Mouse (Mus musculus) CH12.LX (cell line): ENCODE data around the gene Fxyd5. TPM values are rescaled to one million over a fixed set of nuclear protein-coding genes. Genes with fewer than 3 reads are reported as not detected.

Experiments used
- DNase-seq: peaks from one replicate; pipeline ENCODE4 v3.0.0-alpha.2; 2013; ENCODE audit errors: extremely low read depth
- H3K27ac ChIP-seq: 2 replicates; pipeline ENCODE4 v1.5.1; 2012; ENCODE audit warnings: low read depth, mild to moderate bottlenecking, control low read depth, moderate library complexity; ENCODE audit not compliant: insufficient read depth
- H3K27me3 ChIP-seq: replicated peaks from 2 replicates; pipeline ENCODE3; 2012; ENCODE audit warnings: inconsistent platforms
- H3K36me3 ChIP-seq, 2 experiments: replicated peaks in 1 of 2; 2 replicates each; pipeline versions ENCODE3 to v1.6.1; 2012; ENCODE audit warnings: inconsistent platforms in 1 of 2, low read length in 1 of 2, mild to moderate bottlenecking in 1 of 2, mixed read lengths in 1 of 2, moderate library complexity in 1 of 2; ENCODE audit not compliant: control insufficient read depth in 1 of 2, insufficient read depth in 1 of 2
- H3K4me1 ChIP-seq, 2 experiments: 2 replicates each; pipeline ENCODE4 v1.6.1; 2012; ENCODE audit warnings: inconsistent platforms in 1 of 2, moderate library complexity in 1 of 2; ENCODE audit not compliant: insufficient read depth in 2 of 2, control insufficient read depth in 1 of 2
- H3K4me2 ChIP-seq: 2 replicates; pipeline ENCODE4 v1.6.1; 2012; ENCODE audit warnings: low read depth, mild to moderate bottlenecking, control low read depth; ENCODE audit not compliant: poor library complexity, insufficient read depth, severe bottlenecking
- H3K4me3 ChIP-seq, 3 experiments: fragments of 150-350 bp in 1 of 3; sonication (generic) in 1 of 3; replicated peaks in 1 of 3; 2 replicates each; pipeline versions ENCODE3 to v1.5.1; 2011 to 2012; ENCODE audit warnings: low read depth in 2 of 3, low read length in 2 of 3, mild to moderate bottlenecking in 2 of 3, moderate library complexity in 2 of 3, control low read depth in 1 of 3, improper control_type of control experiment in 1 of 3, inconsistent platforms in 1 of 3, mixed read lengths in 1 of 3; ENCODE audit not compliant: poor library complexity in 1 of 3
- H3K79me2 ChIP-seq: replicated peaks from 2 replicates; pipeline ENCODE4 v1.6.1; 2012; ENCODE audit warnings: mild to moderate bottlenecking, moderate library complexity; ENCODE audit not compliant: control insufficient read depth, poor library complexity, insufficient read depth, severe bottlenecking; ENCODE audit errors: extremely low read depth
- H3K9ac ChIP-seq: 2 replicates; pipeline ENCODE4 v1.6.1; 2012; ENCODE audit warnings: low read depth, mild to moderate bottlenecking, control low read depth, moderate library complexity; ENCODE audit not compliant: insufficient read depth
- H3K9me3 ChIP-seq: replicated peaks from 2 replicates; pipeline ENCODE3; 2012; ENCODE audit warnings: low read length, inconsistent platforms, mixed read lengths
- BHLHE40 ChIP-seq: IDR thresholded peaks from 2 replicates; pipeline ENCODE4 v1.6.1; 2011; ENCODE audit warnings: mild to moderate bottlenecking, low read depth, low read length, improper control_type of control experiment
- CHD2 ChIP-seq: IDR thresholded peaks from 2 replicates; pipeline ENCODE4 v1.6.1; 2011; ENCODE audit warnings: low read length, improper control_type of control experiment
- E2F4 ChIP-seq: IDR thresholded peaks from 2 replicates; pipeline ENCODE4 v1.6.1; 2011; ENCODE audit warnings: low read depth, low read length, improper control_type of control experiment; ENCODE audit not compliant: insufficient replicate concordance
- ETS1 ChIP-seq: conservative IDR thresholded peaks from 2 replicates; pipeline ENCODE4 v1.6.1; 2012; ENCODE audit warnings: low read depth, mild to moderate bottlenecking, inconsistent platforms, low read length, improper control_type of control experiment, moderate library complexity
- KAT2A ChIP-seq: IDR thresholded peaks from 2 replicates; pipeline ENCODE4 v1.6.1; 2012; ENCODE audit warnings: low read length, improper control_type of control experiment, inconsistent platforms; ENCODE audit not compliant: insufficient replicate concordance
- MAFK ChIP-seq: IDR thresholded peaks from 2 replicates; pipeline ENCODE4 v1.6.1; 2011; ENCODE audit warnings: low read length, improper control_type of control experiment; ENCODE audit not compliant: insufficient replicate concordance
- MAZ ChIP-seq: IDR thresholded peaks from 2 replicates; pipeline ENCODE4 v1.6.1; 2012; ENCODE audit warnings: low read depth, mild to moderate bottlenecking, inconsistent platforms, low read length, improper control_type of control experiment, moderate library complexity
- MXI1 ChIP-seq: IDR thresholded peaks from 2 replicates; pipeline ENCODE4 v1.6.1; 2011; ENCODE audit warnings: mild to moderate bottlenecking, low read depth, low read length, improper control_type of control experiment
- MYC ChIP-seq: IDR thresholded peaks from 2 replicates; pipeline ENCODE4 v1.6.1; 2011; ENCODE audit warnings: low read depth, mild to moderate bottlenecking, improper control_type of control experiment, low read length
- NRF1 ChIP-seq: IDR thresholded peaks from 2 replicates; pipeline ENCODE4 v1.6.1; 2014; ENCODE audit warnings: low read depth, mild to moderate bottlenecking, inconsistent platforms, low read length, improper control_type of control experiment, moderate library complexity
- POLR2A ChIP-seq: IDR thresholded peaks from 2 replicates; pipeline ENCODE4 v1.6.1; 2011; ENCODE audit warnings: low read depth, mild to moderate bottlenecking, improper control_type of control experiment, low read length
- POLR2AphosphoS2 ChIP-seq: IDR thresholded peaks from 2 replicates; pipeline ENCODE4 v1.6.1; 2011; ENCODE audit warnings: low read depth, low read length, improper control_type of control experiment
- RAD21 ChIP-seq: IDR thresholded peaks from 2 replicates; pipeline ENCODE4 v1.6.1; 2011; ENCODE audit warnings: low read depth, mild to moderate bottlenecking, low read length, improper control_type of control experiment, moderate library complexity
- SIN3A ChIP-seq: IDR thresholded peaks from 2 replicates; pipeline ENCODE4 v1.6.1; 2012; ENCODE audit warnings: low read length, improper control_type of control experiment, inconsistent platforms
- SMC3 ChIP-seq: IDR thresholded peaks from 2 replicates; pipeline ENCODE4 v1.6.1; 2011; ENCODE audit warnings: low read depth, low read length, improper control_type of control experiment
- TCF12 ChIP-seq: IDR thresholded peaks from 2 replicates; pipeline ENCODE4 v1.6.1; 2014; ENCODE audit warnings: low read depth, mild to moderate bottlenecking, inconsistent platforms, low read length, improper control_type of control experiment
- UBTF ChIP-seq: IDR thresholded peaks from 2 replicates; pipeline ENCODE4 v1.6.1; 2012; ENCODE audit warnings: low read depth, mild to moderate bottlenecking, inconsistent platforms, low read length, improper control_type of control experiment, moderate library complexity
- USF1 ChIP-seq: IDR thresholded peaks from 2 replicates; pipeline ENCODE4 v1.6.1; 2014; ENCODE audit warnings: low read depth, mild to moderate bottlenecking, inconsistent platforms, low read length, improper control_type of control experiment
- USF2 ChIP-seq: conservative IDR thresholded peaks from 2 replicates; pipeline ENCODE4 v1.6.1; 2011; ENCODE audit warnings: low read depth, low read length, improper control_type of control experiment
- ZC3H11A ChIP-seq: IDR thresholded peaks from 2 replicates; pipeline ENCODE4 v1.6.1; 2012; ENCODE audit warnings: low read depth, mild to moderate bottlenecking, inconsistent platforms, low read length, improper control_type of control experiment
- ZKSCAN1 ChIP-seq: IDR thresholded peaks from 2 replicates; pipeline ENCODE4 v1.6.1; 2012; ENCODE audit warnings: low read depth, inconsistent platforms, low read length, improper control_type of control experiment, borderline replicate concordance
- ZMIZ1 ChIP-seq: IDR thresholded peaks from 2 replicates; pipeline ENCODE4 v1.6.1; 2012; ENCODE audit warnings: low read depth, mild to moderate bottlenecking, inconsistent platforms, low read length, improper control_type of control experiment
- ZNF384 ChIP-seq: IDR thresholded peaks from 2 replicates; pipeline ENCODE4 v1.6.1; 2012; ENCODE audit warnings: low read depth, low read length, improper control_type of control experiment, inconsistent platforms
- dilution Hi-C: fragments of 300-500 bp; cut with MboI; formaldehyde crosslinking; loops from 2 replicates; pipeline ENCODE4 v1.14.3; 2020; ENCODE audit warnings: low sequenced_read_pairs; ENCODE audit not compliant: extremely low pct_unique_long_range_greater_than_20kb, extremely low pct_ligation_motif_present
- in situ Hi-C: fragments of 300-500 bp; cut with MboI; formaldehyde crosslinking; loops from 3 replicates; pipeline ENCODE4 v1.14.3; 2019; ENCODE audit warnings: low sequenced_read_pairs, low pct_ligation_motif_present, low pct_unique_long_range_greater_than_20kb, mixed read lengths
- polyA plus RNA-seq: library from polyadenylated mRNA; unstranded; fragments of >175 nt; gene quantifications from 2 replicates; pipeline ENCODE4 v1.2.1, GENCODE M21; 2012; ENCODE audit warnings: low read depth; ENCODE audit not compliant: insufficient read length
- total RNA-seq, 2 experiments: library from RNA; depleted of rRNA; stranded (reverse); fragments of 300-350 nt in 1 of 2; fragments of >200 nt in 1 of 2; gene quantifications; 2 replicates each; pipeline ENCODE4 v1.2.3; 2012 to 2014

The Fxyd5 gene
- total and polyA plus RNA-seq, 3 experiments = 43.8 to 124 (median 71.6) TPM

- Histone ChIP-seq H3K9ac (no peak overlapping the region), H3K4me1 (no peaks in the 10 kb centered on the region), H3K4me3 (no peak overlapping the region), H3K79me2 (no peaks in the 10 kb centered on the region), H3K27me3 (peaks cover 25% of the 10 kb centered on the region), H3K27ac (no peak overlapping the region), H3K36me3 (no peaks in the 10 kb centered on the region), H3K4me2 (no peak overlapping the region), H3K9me3 (peaks cover 8% of the 10 kb centered on the region)
- in situ Hi-C loops (no loop called here), dilution Hi-C loops (no loop called here)
- DNase-seq = no peak
- TF ChIP-seq MYC (no peak), POLR2AphosphoS2 (no peak), POLR2A (no peak), KAT2A (no peak), ZKSCAN1 (no peak)
These were observed 35.2 kb upstream of the Fxyd5 start for GRCm38 (mm10) chr7:31077470-31077869.

GRCm38 (mm10) chr7:31076492-31076891 is 34.2 kb upstream of the Fxyd5 start, which contains the start of gene Fxyd3:
Gene Fxyd3 (minus strand): TSS chr7:31076704.
- in situ Hi-C loops (no loop called here), dilution Hi-C loops (no loop called here)
- Histone ChIP-seq H3K9me3 (peaks cover 10% of the 10 kb centered on the region), H3K4me2 (no peak within 1 kb of the TSS), H3K4me3 (no peak within 1 kb of the TSS), H3K27ac (no peak within 1 kb of the TSS), H3K27me3 (peaks cover 31% of the 10 kb centered on the region), H3K4me1 (no peaks in the 10 kb centered on the region), H3K9ac (no peak within 1 kb of the TSS), H3K79me2 (no peaks in the 10 kb centered on the region), H3K36me3 (no peaks in the 10 kb centered on the region)
- DNase-seq = no peak
- no peak for TF ChIP-seq TCF12
- no peak for TF ChIP-seq UBTF
- TF ChIP-seq USF2 = no peak
- no peak for TF ChIP-seq E2F4
- TF ChIP-seq SIN3A = no peak
- no peak for TF ChIP-seq ZNF384
- no peak for TF ChIP-seq KAT2A
- TF ChIP-seq USF1 = no peak
- no peak for TF ChIP-seq SMC3
- no peak for TF ChIP-seq CHD2

GRCm38 (mm10) chr7:31074713-31075069 is 32.4 kb upstream of the Fxyd5 start:
- Histone ChIP-seq H3K9me3 (peaks cover 4% of the 10 kb centered on the region), H3K79me2 (no peaks in the 10 kb centered on the region), H3K4me3 (no peak overlapping the region), H3K9ac (no peak overlapping the region), H3K27me3 (peaks cover 37% of the 10 kb centered on the region), H3K36me3 (no peaks in the 10 kb centered on the region), H3K27ac (no peak overlapping the region)
- no peak for DNase-seq
- in situ Hi-C loops = no loop called here
- no peak for TF ChIP-seq USF2
- TF ChIP-seq ETS1 = no peak
- no peak for TF ChIP-seq BHLHE40
- no peak for TF ChIP-seq NRF1
- no peak for TF ChIP-seq MAFK
- TF ChIP-seq RAD21 = no peak
- no peak for TF ChIP-seq E2F4
- TF ChIP-seq ZC3H11A = no peak
- no peak for TF ChIP-seq MXI1
- no peak for TF ChIP-seq KAT2A
- TF ChIP-seq TCF12 = no peak
- no peak for TF ChIP-seq ZMIZ1
- TF ChIP-seq MAZ = no peak
- TF ChIP-seq CHD2 = no peak
- no peak for TF ChIP-seq SMC3
- TF ChIP-seq, all 38 proteins: peak for 0
- dilution Hi-C loops = no loop called here
- no peak overlapping the region for H3K4me2 ChIP-seq
- H3K4me1 ChIP-seq = no peaks in the 10 kb centered on the region
